Mouse (Mus musculus): ENCODE data around the gene Gm35315. TPM values are rescaled to one million over a fixed set of nuclear protein-coding genes. Genes with fewer than 3 reads are reported as not detected.

The Gm35315 gene
- polyA plus RNA-seq, 1 experiment: 0.45 TPM

- TF ChIP-seq CTCF (IDR thresholded peaks at IDR 0.05; ENCODE audit: control insufficient read depth, insufficient read depth, low read length): no peak
- TF ChIP-seq POLR2A (IDR thresholded peaks at IDR 0.05; ENCODE audit: borderline replicate concordance, control insufficient read depth, low read depth, low read length): no peak
- H3K4me1 ChIP-seq (ENCODE audit: control insufficient read depth, insufficient read depth, low read length): no peaks in the 10 kb centered on the region; the same call in 1 of the 2 replicates
- 4% methylated on average over 12 of the region's 12 CpGs for WGBS
- peak within 1 kb of the TSS; percentile 9; the same call in 1 of the 2 replicates for H3K27ac ChIP-seq (ENCODE audit: control insufficient read depth, insufficient read depth, low read depth, low read length, poor library complexity)
- peak within 1 kb of the TSS; percentile 94 for H3K4me3 ChIP-seq (replicated peaks; ENCODE audit: control insufficient read depth, low read depth, low read length)
Measured at GRCm38 (mm10) chr5:110109991-110110441, 15.8 kb upstream of the Gm35315 start, which contains the start of gene Zfp605. Zfp605 (plus strand) TSS chr5:110110092.

GRCm38 (mm10) chr5:110108305-110108628 is 14.0 kb upstream of the Gm35315 start:
- H3K4me3 ChIP-seq (replicated peaks; ENCODE audit: control insufficient read depth, low read depth, low read length): peak overlapping the region; percentile 97
- H3K4me1 ChIP-seq (ENCODE audit: control insufficient read depth, insufficient read depth, low read length): no peaks in the 10 kb centered on the region; the same call in 1 of the 2 replicates
- H3K27ac ChIP-seq (ENCODE audit: control insufficient read depth, insufficient read depth, low read depth, low read length, poor library complexity): peak overlapping the region; percentile 93; the same call in 1 of the 2 replicates
- TF ChIP-seq CTCF (IDR thresholded peaks at IDR 0.05; ENCODE audit: control insufficient read depth, insufficient read depth, low read length) (no peak), POLR2A (IDR thresholded peaks at IDR 0.05; ENCODE audit: borderline replicate concordance, control insufficient read depth, low read depth, low read length) (no peak)
- 1% methylated on average over 7 of the region's 7 CpGs for WGBS

- Histone ChIP-seq H3K4me1 (ENCODE audit: control insufficient read depth, insufficient read depth, low read length) (no peaks in the 10 kb centered on the region; the same call in none of the 2 replicates), H3K27ac (ENCODE audit: control insufficient read depth, insufficient read depth, low read depth, low read length, poor library complexity) (peak within 1 kb of the TSS; percentile 93), H3K4me3 (replicated peaks; ENCODE audit: control insufficient read depth, low read depth, low read length) (peak within 1 kb of the TSS; percentile 97)
- WGBS: under 1% methylated on average over 71 of the region's 71 CpGs
- no peak for TF ChIP-seq CTCF (IDR thresholded peaks at IDR 0.05; ENCODE audit: control insufficient read depth, insufficient read depth, low read length)
- peak; percentile 46; the same call in 1 of the 2 replicates for TF ChIP-seq POLR2A (IDR thresholded peaks at IDR 0.05; ENCODE audit: borderline replicate concordance, control insufficient read depth, low read depth, low read length)
Measured at GRCm38 (mm10) chr5:110107581-110108304, 13.5 kb upstream of the Gm35315 start, which contains the start of gene Gtpbp6. Gtpbp6 (minus strand) TSS chr5:110108197.

GRCm38 (mm10) chr5:110106901-110107564 is 12.8 kb upstream of the Gm35315 start:
- 38% methylated on average over 41 of the region's 41 CpGs for WGBS
- H3K27ac ChIP-seq (ENCODE audit: control insufficient read depth, insufficient read depth, low read depth, low read length, poor library complexity): peak overlapping the region; percentile 93
- TF ChIP-seq CTCF (IDR thresholded peaks at IDR 0.05; ENCODE audit: control insufficient read depth, insufficient read depth, low read length): no peak
- TF ChIP-seq POLR2A (IDR thresholded peaks at IDR 0.05; ENCODE audit: borderline replicate concordance, control insufficient read depth, low read depth, low read length): 0 out of 2 replicates have a peak, but pooled peaks have one; percentile 21
- H3K4me3 ChIP-seq (replicated peaks; ENCODE audit: control insufficient read depth, low read depth, low read length): peak overlapping the region; percentile 97
- H3K4me1 ChIP-seq (ENCODE audit: control insufficient read depth, insufficient read depth, low read length): no peaks in the 10 kb centered on the region; the same call in none of the 2 replicates

- Histone ChIP-seq H3K4me1 (ENCODE audit: control insufficient read depth, insufficient read depth, low read length) (no peaks in the 10 kb centered on the region; the same call in none of the 2 replicates), H3K27ac (ENCODE audit: control insufficient read depth, insufficient read depth, low read depth, low read length, poor library complexity) (no peak overlapping the region), H3K4me3 (replicated peaks; ENCODE audit: control insufficient read depth, low read depth, low read length) (peak overlapping the region; percentile 97)
- TF ChIP-seq POLR2A (IDR thresholded peaks at IDR 0.05; ENCODE audit: borderline replicate concordance, control insufficient read depth, low read depth, low read length) (no peak), CTCF (IDR thresholded peaks at IDR 0.05; ENCODE audit: control insufficient read depth, insufficient read depth, low read length) (no peak)
- 96% methylated on average over 26 of the region's 26 CpGs for WGBS
Measured at GRCm38 (mm10) chr5:110106140-110106871, 12.1 kb upstream of the Gm35315 start.

- Histone ChIP-seq H3K4me1 (ENCODE audit: control insufficient read depth, insufficient read depth, low read length) (peaks cover 1% of the 10 kb centered on the region), H3K27ac (ENCODE audit: control insufficient read depth, insufficient read depth, low read depth, low read length, poor library complexity) (no peak overlapping the region), H3K4me3 (replicated peaks; ENCODE audit: control insufficient read depth, low read depth, low read length) (no peak overlapping the region)
- TF ChIP-seq CTCF (IDR thresholded peaks at IDR 0.05; ENCODE audit: control insufficient read depth, insufficient read depth, low read length) (no peak), POLR2A (IDR thresholded peaks at IDR 0.05; ENCODE audit: borderline replicate concordance, control insufficient read depth, low read depth, low read length) (0 out of 2 replicates have a peak, but pooled peaks have one; percentile 20)
- 92% methylated on average over 36 of the region's 36 CpGs for WGBS
Measured at GRCm38 (mm10) chr5:110104616-110105380, 10.6 kb upstream of the Gm35315 start.

- H3K4me3 ChIP-seq (replicated peaks; ENCODE audit: control insufficient read depth, low read depth, low read length): no peak overlapping the region
Measured at GRCm38 (mm10) chr5:110103901-110104615, 9.8 kb upstream of the Gm35315 start.

More at GRCm38 (mm10) chr5:110103901-110104615, 9.8 kb upstream of the Gm35315 start:
- H3K27ac ChIP-seq (ENCODE audit: control insufficient read depth, insufficient read depth, low read depth, low read length, poor library complexity): no peak overlapping the region
- TF ChIP-seq POLR2A (IDR thresholded peaks at IDR 0.05; ENCODE audit: borderline replicate concordance, control insufficient read depth, low read depth, low read length) (no peak), CTCF (IDR thresholded peaks at IDR 0.05; ENCODE audit: control insufficient read depth, insufficient read depth, low read length) (no peak)
- peaks cover 1% of the 10 kb centered on the region for H3K4me1 ChIP-seq (ENCODE audit: control insufficient read depth, insufficient read depth, low read length)
- 90% methylated on average over 27 of the region's 27 CpGs for WGBS
